Mouse (Mus musculus): ENCODE measurements around the gene Rap2b.

GRCm38 (mm10) chr3:61368446-61368845, 7.0 kb downstream of the Rap2b start:
- TF ChIP-seq CTCF (IDR thresholded peaks at IDR 0.05; ENCODE audit: low read depth, low read length), result no peak
- no peak for TF ChIP-seq POLR2A (IDR thresholded peaks at IDR 0.05; ENCODE audit: extremely low read depth, insufficient read depth, low read length)

Measured in liver, adult 2 months (tissue).